Mouse (Mus musculus): Measurements from ENCODE around the gene B4galt3. TPM values are rescaled to one million over a fixed set of nuclear protein-coding genes. Genes with fewer than 3 reads are reported as not detected.

Gene B4galt3
- polyA plus RNA-seq, 1 experiment from 2014 or later = 26.5 TPM

DNA sequence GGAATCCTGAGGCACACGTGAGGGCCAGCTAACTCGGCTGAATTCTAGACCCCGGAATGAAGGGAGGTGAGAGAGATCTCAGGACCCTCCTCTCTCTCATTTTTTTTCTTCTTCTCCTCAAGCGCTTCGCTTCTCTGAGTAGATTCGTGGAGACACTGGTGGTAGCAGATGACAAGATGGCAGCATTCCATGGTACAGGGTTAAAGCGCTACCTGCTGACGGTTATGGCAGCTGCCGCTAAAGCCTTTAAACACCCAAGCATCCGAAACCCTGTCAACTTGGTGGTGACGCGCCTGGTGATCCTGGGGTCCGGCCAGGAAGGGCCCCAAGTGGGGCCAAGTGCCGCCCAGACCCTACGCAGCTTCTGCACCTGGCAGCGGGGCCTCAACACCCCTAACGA, 17.7 kb upstream of the B4galt3 start:
- DNase-seq (no peak), ATAC-seq (ENCODE audit: low read depth) (no peak)
- Histone ChIP-seq H3K27me3 (peaks cover 50% of the 10 kb centered on the region), H3K9me3 (replicated peaks) (no peaks in the 10 kb centered on the region), H3K4me3 (replicated peaks) (no peak overlapping the region), H3K4me1 (replicated peaks) (peaks cover 24% of the 10 kb centered on the region), H3K27ac (no peak overlapping the region), H3K9ac (no peak overlapping the region), H3K4me2 (no peak overlapping the region), H3K36me3 (no peaks in the 10 kb centered on the region)
- WGBS (ENCODE audit: insufficient replicate concordance) = 62% methylated on average over 17 of the region's 17 CpGs

DNA sequence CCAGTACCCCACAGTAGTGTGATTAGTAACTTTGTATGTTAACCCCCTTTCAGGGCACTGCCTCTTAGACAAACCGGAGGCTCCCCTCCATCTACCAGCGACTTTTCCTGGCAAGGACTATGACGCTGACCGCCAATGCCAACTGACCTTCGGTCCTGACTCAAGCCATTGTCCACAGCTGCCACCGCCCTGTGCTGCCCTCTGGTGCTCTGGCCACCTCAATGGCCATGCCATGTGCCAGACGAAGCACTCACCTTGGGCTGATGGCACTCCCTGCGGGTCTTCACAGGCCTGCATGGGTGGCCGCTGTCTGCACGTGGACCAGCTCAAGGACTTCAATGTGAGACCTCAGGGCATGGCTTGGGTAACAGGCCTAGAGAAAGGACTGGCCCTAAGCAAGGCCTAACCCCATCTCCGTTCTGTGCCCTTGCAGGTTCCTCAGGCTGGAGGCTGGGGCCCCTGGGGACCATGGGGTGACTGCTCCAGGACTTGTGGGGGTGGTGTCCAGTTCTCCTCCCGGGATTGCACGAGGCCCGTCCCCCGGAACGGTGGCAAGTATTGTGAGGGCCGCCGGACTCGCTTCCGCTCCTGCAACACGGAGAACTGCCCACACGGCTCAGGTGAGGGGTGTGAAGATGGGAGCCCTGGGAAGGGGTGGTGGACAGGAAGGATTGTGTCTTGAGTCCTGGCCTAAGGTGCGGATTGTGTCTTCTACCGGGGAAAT, 13.9 kb upstream of the B4galt3 start:
- Histone ChIP-seq H3K27ac (no peak overlapping the region), H3K4me2 (no peak overlapping the region), H3K4me3 (replicated peaks) (no peak overlapping the region), H3K36me3 (no peaks in the 10 kb centered on the region), H3K4me1 (replicated peaks) (peaks cover 27% of the 10 kb centered on the region), H3K9ac (no peak overlapping the region), H3K27me3 (peaks cover 49% of the 10 kb centered on the region), H3K9me3 (replicated peaks) (no peaks in the 10 kb centered on the region)
- 81% methylated on average over 24 of the region's 24 CpGs for WGBS (ENCODE audit: insufficient replicate concordance)
- ATAC-seq (ENCODE audit: low read depth) (no peak), DNase-seq (no peak)

- no peak overlapping the region for H3K27ac ChIP-seq
Observed at GRCm38 (mm10) chr1:171256937-171257548, 13.1 kb upstream of the B4galt3 start.

DNA sequence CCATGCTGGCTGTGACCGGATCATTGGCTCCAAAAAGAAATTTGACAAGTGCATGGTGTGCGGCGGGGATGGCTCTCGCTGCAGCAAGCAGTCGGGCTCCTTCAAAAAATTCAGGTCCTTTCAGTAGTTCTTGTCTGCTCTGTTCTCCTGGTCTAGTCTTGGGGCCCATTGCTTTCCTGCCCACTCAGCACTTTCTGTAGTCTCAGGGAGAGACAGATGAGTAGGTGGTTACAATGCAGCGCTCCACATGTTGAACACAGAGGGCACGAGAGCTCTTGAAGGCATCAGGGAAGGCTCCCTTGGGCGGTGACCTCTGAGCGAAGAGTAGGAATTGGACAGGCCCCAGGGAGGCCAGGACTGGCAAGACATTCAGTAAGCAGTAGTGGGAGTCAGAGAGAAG, 12.3 kb upstream of the B4galt3 start:
- DNase-seq (no peak), ATAC-seq (ENCODE audit: low read depth) (no peak)
- Histone ChIP-seq H3K27ac (no peak overlapping the region), H3K4me2 (no peak overlapping the region), H3K27me3 (peaks cover 49% of the 10 kb centered on the region), H3K9ac (no peak overlapping the region), H3K4me1 (replicated peaks) (peaks cover 25% of the 10 kb centered on the region), H3K36me3 (no peaks in the 10 kb centered on the region), H3K4me3 (replicated peaks) (no peak overlapping the region), H3K9me3 (replicated peaks) (no peaks in the 10 kb centered on the region)
- WGBS (ENCODE audit: insufficient replicate concordance) = 71% methylated on average over 9 of the region's 9 CpGs

More at GRCm38 (mm10) chr1:171256937-171257548, 13.1 kb upstream of the B4galt3 start:
- ATAC-seq (ENCODE audit: low read depth) (no peak; the same call in 1 of the 2 replicates), DNase-seq (peak; percentile 62)
- Histone ChIP-seq H3K27me3 (peaks cover 49% of the 10 kb centered on the region), H3K9me3 (replicated peaks) (no peaks in the 10 kb centered on the region), H3K36me3 (no peaks in the 10 kb centered on the region), H3K4me2 (0 out of 2 replicates have a peak overlapping the region, but pooled peaks have one; percentile 12), H3K4me3 (replicated peaks) (no peak overlapping the region), H3K4me1 (replicated peaks) (peaks cover 21% of the 10 kb centered on the region), H3K9ac (no peak overlapping the region)
- 51% methylated on average over 15 of the region's 15 CpGs for WGBS (ENCODE audit: insufficient replicate concordance)

GRCm38 (mm10) chr1:171258921-171259320, 11.2 kb upstream of the B4galt3 start:
- WGBS (ENCODE audit: insufficient replicate concordance) = 58% methylated on average over 17 of the region's 17 CpGs
- Histone ChIP-seq H3K4me1 (replicated peaks) (peaks cover 32% of the 10 kb centered on the region), H3K27ac (no peak overlapping the region), H3K9me3 (replicated peaks) (no peaks in the 10 kb centered on the region), H3K36me3 (no peaks in the 10 kb centered on the region), H3K4me3 (replicated peaks) (no peak overlapping the region), H3K27me3 (peaks cover 45% of the 10 kb centered on the region), H3K9ac (no peak overlapping the region), H3K4me2 (peak overlapping the region; percentile 24; the same call in 1 of the 2 replicates)
- DNase-seq = no peak
- ATAC-seq (ENCODE audit: low read depth) = no peak

DNA sequence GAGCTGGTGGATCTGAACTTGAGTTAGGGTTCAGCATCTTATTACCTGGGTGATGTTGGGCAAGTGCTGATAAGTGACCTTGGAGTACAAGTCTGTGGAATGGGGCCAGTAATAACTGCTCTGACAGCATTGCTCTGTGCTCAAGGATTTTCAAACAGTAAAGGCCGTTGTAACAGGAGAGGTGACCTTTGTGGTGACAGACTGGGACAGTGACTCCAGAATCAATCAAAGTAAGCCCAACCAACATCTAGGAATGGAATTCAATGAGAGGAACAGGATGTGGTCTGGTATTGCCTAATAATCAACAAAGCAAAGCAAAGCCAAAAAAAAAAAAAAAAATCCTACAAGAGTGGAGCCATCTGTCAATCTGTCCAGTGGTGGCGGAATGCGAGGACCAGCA, 9.8 kb upstream of the B4galt3 start:
- H3K4me2 ChIP-seq = no peak overlapping the region
- 31% methylated on average over 3 of the region's 3 CpGs for WGBS (ENCODE audit: insufficient replicate concordance)
- peaks cover 43% of the 10 kb centered on the region for H3K27me3 ChIP-seq
- ATAC-seq (ENCODE audit: low read depth) = no peak
- DNase-seq = no peak
- H3K4me1 ChIP-seq (replicated peaks) = peaks cover 32% of the 10 kb centered on the region
- 0 out of 2 replicates have a peak overlapping the region, but pooled peaks have one; percentile 23 for H3K27ac ChIP-seq
- no peak overlapping the region for H3K4me3 ChIP-seq (replicated peaks)
- no peak overlapping the region for H3K9ac ChIP-seq
- no peaks in the 10 kb centered on the region for H3K9me3 ChIP-seq (replicated peaks)
- no peaks in the 10 kb centered on the region for H3K36me3 ChIP-seq

- H3K4me1 ChIP-seq (replicated peaks) = peaks cover 40% of the 10 kb centered on the region
- no peak overlapping the region for H3K9ac ChIP-seq
- H3K27me3 ChIP-seq = peaks cover 43% of the 10 kb centered on the region
- no peaks in the 10 kb centered on the region for H3K9me3 ChIP-seq (replicated peaks)
- ATAC-seq (ENCODE audit: low read depth) = peak; percentile 16; the same call in 1 of the 2 replicates
- WGBS (ENCODE audit: insufficient replicate concordance) = 5% methylated on average over 8 of the region's 8 CpGs
- DNase-seq = no peak
- peak overlapping the region; percentile 67 for H3K27ac ChIP-seq
- no peak overlapping the region for H3K4me3 ChIP-seq (replicated peaks)
- H3K4me2 ChIP-seq = peak overlapping the region; percentile 36
- H3K36me3 ChIP-seq = no peaks in the 10 kb centered on the region
Observed at GRCm38 (mm10) chr1:171262594-171263130, 7.5 kb upstream of the B4galt3 start.

DNA sequence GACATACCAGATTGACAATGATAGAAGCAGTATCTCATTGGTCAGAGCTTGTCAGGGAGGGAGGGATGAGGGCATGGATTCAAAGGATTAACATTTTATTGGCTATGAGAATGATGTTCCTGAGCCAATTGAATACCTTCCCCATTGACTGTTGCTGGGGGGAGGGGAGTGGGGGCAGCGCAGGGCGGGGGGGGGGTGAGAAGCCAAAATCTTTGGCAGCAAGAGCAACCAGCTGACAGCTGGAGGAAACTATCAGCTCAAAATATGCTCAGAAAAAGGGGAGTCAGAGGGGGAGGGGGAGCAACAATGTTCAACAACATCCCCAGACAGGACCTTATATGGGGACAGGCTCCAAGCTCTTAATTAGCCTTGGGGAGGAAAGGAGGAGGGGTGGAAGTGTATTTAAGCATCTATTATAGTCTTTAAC, 6.9 kb upstream of the B4galt3 start:
- H3K4me3 ChIP-seq (replicated peaks) = no peak overlapping the region
- peaks cover 40% of the 10 kb centered on the region for H3K4me1 ChIP-seq (replicated peaks)
- no peak overlapping the region for H3K4me2 ChIP-seq
- no peak overlapping the region for H3K9ac ChIP-seq
- H3K9me3 ChIP-seq (replicated peaks) = no peaks in the 10 kb centered on the region
- no peaks in the 10 kb centered on the region for H3K36me3 ChIP-seq
- no peak for DNase-seq
- 0% methylated on average over 2 of the region's 2 CpGs for WGBS (ENCODE audit: insufficient replicate concordance)
- H3K27me3 ChIP-seq = peaks cover 43% of the 10 kb centered on the region
- peak; percentile 27; the same call in 1 of the 2 replicates for ATAC-seq (ENCODE audit: low read depth)
- no peak overlapping the region for H3K27ac ChIP-seq

GRCm38 (mm10) chr1:171263666-171264461, 6.3 kb upstream of the B4galt3 start:
- no peak for DNase-seq
- Histone ChIP-seq H3K4me3 (replicated peaks) (no peak overlapping the region), H3K36me3 (no peaks in the 10 kb centered on the region), H3K9me3 (replicated peaks) (no peaks in the 10 kb centered on the region), H3K4me1 (replicated peaks) (peaks cover 44% of the 10 kb centered on the region), H3K4me2 (no peak overlapping the region), H3K27me3 (peaks cover 39% of the 10 kb centered on the region), H3K27ac (no peak overlapping the region), H3K9ac (no peak overlapping the region)
- ATAC-seq (ENCODE audit: low read depth) = no peak
- 65% methylated on average over 3 of the region's 3 CpGs for WGBS (ENCODE audit: insufficient replicate concordance)

- Histone ChIP-seq H3K36me3 (no peaks in the 10 kb centered on the region), H3K27me3 (peaks cover 22% of the 10 kb centered on the region), H3K4me2 (no peak overlapping the region), H3K4me1 (replicated peaks) (peaks cover 43% of the 10 kb centered on the region), H3K4me3 (replicated peaks) (no peak overlapping the region), H3K9me3 (replicated peaks) (no peaks in the 10 kb centered on the region), H3K27ac (no peak overlapping the region), H3K9ac (no peak overlapping the region)
- WGBS (ENCODE audit: insufficient replicate concordance) = 28% methylated on average over 4 of the region's 4 CpGs
- DNase-seq (no peak), ATAC-seq (ENCODE audit: low read depth) (no peak)
Observed at GRCm38 (mm10) chr1:171265971-171266744, 4.0 kb upstream of the B4galt3 start.

Measured in liver, embryonic 13.5 days (tissue).